Mouse (Mus musculus): Measurements from ENCODE around the gene 1600002K03Rik.
"Not testable (repeated sequence)": the region's sequence is repeated elsewhere in the genome, so short reads cannot be mapped to it uniquely, and the experiment has no call there.

Gene 1600002K03Rik

GRCm38 (mm10) chr10:80207676-80208075 lies 34.9 kb downstream of the 1600002K03Rik start:
- no peaks in the 10 kb centered on the region for H3K36me3 ChIP-seq (ENCODE audit: insufficient read depth, low read length)
- no peak for TF ChIP-seq CTCF (conservative IDR thresholded peaks at IDR 0.05; ENCODE audit: low read length)
- TF ChIP-seq NANOG (IDR thresholded peaks at IDR 0.05; ENCODE audit: borderline replicate concordance, low read length), result no peak
- no peak for TF ChIP-seq POU5F1 (IDR thresholded peaks at IDR 0.05; ENCODE audit: borderline replicate concordance, low read length)

GRCm38 (mm10) chr10:80208248-80208647 lies 35.5 kb downstream of the 1600002K03Rik start:
- Histone ChIP-seq H3K4me1 (replicated peaks; ENCODE audit: low read depth, low read length) (peaks cover 57% of the 10 kb centered on the region), H3K4me3 (replicated peaks; ENCODE audit: low read length) (no peak overlapping the region), H3K27me3 (ENCODE audit: insufficient read depth, low read length) (peaks cover 31% of the 10 kb centered on the region), H3K9me3 (ENCODE audit: low read length) (no peaks in the 10 kb centered on the region), H3K36me3 (ENCODE audit: insufficient read depth, low read length) (no peaks in the 10 kb centered on the region)
- TF ChIP-seq POU5F1 (IDR thresholded peaks at IDR 0.05; ENCODE audit: borderline replicate concordance, low read length) (no peak), NANOG (IDR thresholded peaks at IDR 0.05; ENCODE audit: borderline replicate concordance, low read length) (no peak), CTCF (conservative IDR thresholded peaks at IDR 0.05; ENCODE audit: low read length) (no peak)

More at GRCm38 (mm10) chr10:80207676-80208075, 34.9 kb downstream of the 1600002K03Rik start:
- peaks cover 59% of the 10 kb centered on the region for H3K4me1 ChIP-seq (replicated peaks; ENCODE audit: low read depth, low read length)
- 0 out of 2 replicates have a peak overlapping the region, but pooled peaks have one; percentile 3 for H3K4me3 ChIP-seq (replicated peaks; ENCODE audit: low read length)
- H3K9me3 ChIP-seq (ENCODE audit: low read length), result no peaks in the 10 kb centered on the region
- H3K27me3 ChIP-seq (ENCODE audit: insufficient read depth, low read length), result peaks cover 31% of the 10 kb centered on the region

GRCm38 (mm10) chr10:80208841-80209371 lies 36.2 kb downstream of the 1600002K03Rik start:
- Histone ChIP-seq H3K4me3 (replicated peaks; ENCODE audit: low read length) (peak overlapping the region; percentile 46), H3K4me1 (replicated peaks; ENCODE audit: low read depth, low read length) (peaks cover 55% of the 10 kb centered on the region)
- no peak for TF ChIP-seq POU5F1 (IDR thresholded peaks at IDR 0.05; ENCODE audit: borderline replicate concordance, low read length)
- no peak for TF ChIP-seq CTCF (conservative IDR thresholded peaks at IDR 0.05; ENCODE audit: low read length)
- no peak for TF ChIP-seq NANOG (IDR thresholded peaks at IDR 0.05; ENCODE audit: borderline replicate concordance, low read length)

GRCm38 (mm10) chr10:80211547-80212103 lies 38.9 kb downstream of the 1600002K03Rik start:
- H3K36me3 ChIP-seq (ENCODE audit: insufficient read depth, low read length); H3K9me3 ChIP-seq (ENCODE audit: low read length); H3K4me3 ChIP-seq (replicated peaks; ENCODE audit: low read length): not testable (repeated sequence)
- H3K4me1 ChIP-seq (replicated peaks; ENCODE audit: low read depth, low read length), result peaks cover 54% of the 10 kb centered on the region
- H3K27me3 ChIP-seq (ENCODE audit: insufficient read depth, low read length), result peaks cover 28% of the 10 kb centered on the region

More at GRCm38 (mm10) chr10:80208841-80209371, 36.2 kb downstream of the 1600002K03Rik start:
- no peaks in the 10 kb centered on the region for H3K36me3 ChIP-seq (ENCODE audit: insufficient read depth, low read length)
- no peaks in the 10 kb centered on the region for H3K9me3 ChIP-seq (ENCODE audit: low read length)
- H3K27me3 ChIP-seq (ENCODE audit: insufficient read depth, low read length), result peaks cover 31% of the 10 kb centered on the region

- H3K4me1 ChIP-seq (replicated peaks; ENCODE audit: low read depth, low read length), result peaks cover 36% of the 10 kb centered on the region
- no peaks in the 10 kb centered on the region for H3K9me3 ChIP-seq (ENCODE audit: low read length)
- TF ChIP-seq NANOG (IDR thresholded peaks at IDR 0.05; ENCODE audit: borderline replicate concordance, low read length) (no peak), CTCF (conservative IDR thresholded peaks at IDR 0.05; ENCODE audit: low read length) (no peak), POU5F1 (IDR thresholded peaks at IDR 0.05; ENCODE audit: borderline replicate concordance, low read length) (no peak)
- H3K27me3 ChIP-seq (ENCODE audit: insufficient read depth, low read length), result peaks cover 5% of the 10 kb centered on the region; the same call in 1 of the 2 replicates
- no peaks in the 10 kb centered on the region for H3K36me3 ChIP-seq (ENCODE audit: insufficient read depth, low read length)
- peak overlapping the region; percentile 35; the same call in 1 of the 2 replicates for H3K4me3 ChIP-seq (replicated peaks; ENCODE audit: low read length)
These were observed 42.5 kb downstream of the 1600002K03Rik start for GRCm38 (mm10) chr10:80215048-80215772.

GRCm38 (mm10) chr10:80220676-80221075 lies 47.9 kb downstream of the 1600002K03Rik start:
- TF ChIP-seq CTCF (conservative IDR thresholded peaks at IDR 0.05; ENCODE audit: low read length) (no peak), POU5F1 (IDR thresholded peaks at IDR 0.05; ENCODE audit: borderline replicate concordance, low read length) (no peak), NANOG (IDR thresholded peaks at IDR 0.05; ENCODE audit: borderline replicate concordance, low read length) (no peak)
- Histone ChIP-seq H3K4me1 (replicated peaks; ENCODE audit: low read depth, low read length) (peaks cover 49% of the 10 kb centered on the region), H3K4me3 (replicated peaks; ENCODE audit: low read length) (peak overlapping the region; percentile 56), H3K27me3 (ENCODE audit: insufficient read depth, low read length) (peaks cover 5% of the 10 kb centered on the region; the same call in 1 of the 2 replicates), H3K9me3 (ENCODE audit: low read length) (no peaks in the 10 kb centered on the region), H3K36me3 (ENCODE audit: insufficient read depth, low read length) (no peaks in the 10 kb centered on the region)

- H3K4me1 ChIP-seq (replicated peaks; ENCODE audit: low read depth, low read length), result peaks cover 58% of the 10 kb centered on the region
- H3K4me3 ChIP-seq (replicated peaks; ENCODE audit: low read length); H3K27me3 ChIP-seq (ENCODE audit: insufficient read depth, low read length); H3K36me3 ChIP-seq (ENCODE audit: insufficient read depth, low read length); H3K9me3 ChIP-seq (ENCODE audit: low read length): not testable (repeated sequence)
These were observed 50.4 kb downstream of the 1600002K03Rik start for GRCm38 (mm10) chr10:80223137-80223536.
